Mouse (Mus musculus) embryonic fibroblast, embryonic 13.5 days (primary cell): ENCODE data around the gene Creg1.

ENCODE experiments used
- CTCF ChIP-seq: IDR thresholded peaks from 2 replicates; pipeline ENCODE4 v1.5.1; 2011; ENCODE audit warnings: mild to moderate bottlenecking, control low read depth, low read length, moderate library complexity, borderline replicate concordance; ENCODE audit not compliant: insufficient read depth
- POLR2A ChIP-seq: IDR thresholded peaks from 2 replicates; pipeline ENCODE4 v1.6.1; 2011; ENCODE audit warnings: low read depth, mild to moderate bottlenecking, control low read depth, low read length, moderate library complexity

DNA sequence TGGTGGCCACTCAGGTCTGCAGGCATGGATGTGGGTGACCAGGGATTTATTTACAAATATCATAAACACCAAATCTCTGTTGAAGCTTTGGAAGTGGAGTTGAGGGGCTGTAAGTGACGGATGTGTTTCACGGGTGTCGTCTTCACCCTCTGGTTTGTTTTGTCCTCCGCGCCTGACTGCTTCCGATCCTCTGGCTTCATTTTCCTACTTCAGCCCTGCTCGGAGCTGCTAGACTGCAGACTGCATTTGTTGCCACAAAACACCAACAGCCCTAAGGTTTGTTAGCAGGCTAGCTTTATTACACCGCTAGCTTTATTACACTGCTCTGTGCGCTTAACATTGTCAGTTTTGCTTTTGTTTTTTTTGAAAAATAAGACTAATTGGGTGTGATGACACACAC is 27.9 kb downstream of the Creg1 start:
- TF ChIP-seq CTCF (no peak), POLR2A (no peak)
